ENCODE assay signal across 9 mouse cellular contexts in genomic region chr10:70521379-70521778, GRCm38 (mm10).
DNase-seq lines count a peak whose midpoint lies in the region; ATAC-seq lines count a peak whose summit lies in the region.
"Had no signal": no experiment of that assay in that cellular context is flagged by ENCODE, and none has a peak within 500 bp of the region (broad histone marks: within the 10 kb centered on the region; RNA-seq: fewer than 3 reads in every experiment).

No protein-coding gene starts in this region.

- peaks cover 7% of the 10 kb centered on the region for H3K9me3 ChIP-seq in heart, embryonic 13.5 days
- no peaks in the 10 kb centered on the region for H3K9me3 ChIP-seq in embryonic facial prominence, embryonic 11.5 days (replicated peaks; ENCODE audit: control insufficient read depth, low read length)
- H3K9me3 ChIP-seq in hindbrain, embryonic 15.5 days = no peaks in the 10 kb centered on the region; the same call in 1 of the 2 replicates
- H3K9me3 ChIP-seq in midbrain, embryonic 16.5 days (replicated peaks; ENCODE audit: control insufficient read depth, low read length, poor library complexity, severe bottlenecking) = no peaks in the 10 kb centered on the region

- no peak for ATAC-seq in heart, embryonic 13.5 days (ENCODE audit: extremely low read depth, insufficient number of reproducible peaks, low FRiP score, low TSS enrichment)
- ATAC-seq in embryonic facial prominence, embryonic 11.5 days (replicated peaks; ENCODE audit: insufficient number of reproducible peaks, low FRiP score, low TSS enrichment, low read depth) = no peak
- ATAC-seq in hindbrain, embryonic 15.5 days (ENCODE audit: low FRiP score, low read depth) = no peak
- ATAC-seq in midbrain, embryonic 16.5 days = no peak

- peak overlapping the region; percentile 51 for H3K4me3 ChIP-seq in heart, embryonic 13.5 days
- H3K4me3 ChIP-seq in embryonic facial prominence, embryonic 11.5 days (ENCODE audit: low read depth, low read length) = peak overlapping the region; percentile 36
- H3K4me3 ChIP-seq in hindbrain, embryonic 15.5 days = peak overlapping the region; percentile 41
- peak overlapping the region; percentile 45 for H3K4me3 ChIP-seq in midbrain, embryonic 16.5 days (ENCODE audit: low read depth, low read length)

- peaks cover 23% of the 10 kb centered on the region for H3K4me1 ChIP-seq in heart, embryonic 13.5 days
- peaks cover 4% of the 10 kb centered on the region; the same call in 1 of the 2 replicates for H3K4me1 ChIP-seq in embryonic facial prominence, embryonic 11.5 days (ENCODE audit: control insufficient read depth, insufficient read depth, low read length)
- H3K4me1 ChIP-seq in hindbrain, embryonic 15.5 days (replicated peaks) = peaks cover 30% of the 10 kb centered on the region
- H3K4me1 ChIP-seq in midbrain, embryonic 16.5 days (ENCODE audit: control insufficient read depth, insufficient read depth, low read length) = peaks cover 25% of the 10 kb centered on the region

- WGBS in heart, embryonic 13.5 days = 24% methylated on average over 5 of the region's 5 CpGs
- WGBS in embryonic facial prominence, embryonic 11.5 days = 18% methylated on average over 5 of the region's 5 CpGs
- 30% methylated on average over 5 of the region's 5 CpGs for WGBS in hindbrain, embryonic 15.5 days
- WGBS in midbrain, embryonic 16.5 days = 16% methylated on average over 5 of the region's 5 CpGs

- H3K27ac ChIP-seq in heart, embryonic 13.5 days (replicated peaks) = no peak overlapping the region
- H3K27ac ChIP-seq in embryonic facial prominence, embryonic 11.5 days (replicated peaks; ENCODE audit: low read depth, low read length) = no peak overlapping the region
- H3K27ac ChIP-seq in hindbrain, embryonic 15.5 days (replicated peaks) = no peak overlapping the region
- H3K27ac ChIP-seq in midbrain, embryonic 16.5 days (ENCODE audit: low read length) = no peak overlapping the region

- peak overlapping the region; percentile 94 for H3K4me2 ChIP-seq in heart, embryonic 13.5 days
- H3K4me2 ChIP-seq in embryonic facial prominence, embryonic 11.5 days (ENCODE audit: low read depth, low read length) = peak overlapping the region; percentile 72
- peak overlapping the region; percentile 75 for H3K4me2 ChIP-seq in hindbrain, embryonic 15.5 days
- H3K4me2 ChIP-seq in midbrain, embryonic 16.5 days (ENCODE audit: low read length) = peak overlapping the region; percentile 87

- peak overlapping the region; percentile 64 for H3K9ac ChIP-seq in heart, embryonic 13.5 days
- H3K9ac ChIP-seq in embryonic facial prominence, embryonic 11.5 days (replicated peaks; ENCODE audit: low read length) = no peak overlapping the region
- 0 out of 2 replicates have a peak overlapping the region, but pooled peaks have one; percentile 45 for H3K9ac ChIP-seq in hindbrain, embryonic 15.5 days
- no peak overlapping the region; the same call in 1 of the 2 replicates for H3K9ac ChIP-seq in midbrain, embryonic 16.5 days (ENCODE audit: low read depth, low read length)

- no peak for DNase-seq in heart, adult 8-10 months (ENCODE audit: low spot score)
- peak; percentile 53 for DNase-seq in embryonic facial prominence, embryonic 11.5 days (ENCODE audit: low spot score)
- DNase-seq in urinary bladder, adult 18-20 months (ENCODE audit: low spot score in 2 of 2) = no peak
- DNase-seq in layer of hippocampus, adult 18-20 months (ENCODE audit: low spot score in 2 of 2) = no peak
- no peak for DNase-seq in thymus, postnatal 0 days (ENCODE audit: low spot score)

- peaks cover 19% of the 10 kb centered on the region for H3K36me3 ChIP-seq in heart, embryonic 13.5 days
- no peaks in the 10 kb centered on the region for H3K36me3 ChIP-seq in embryonic facial prominence, embryonic 11.5 days (replicated peaks; ENCODE audit: control insufficient read depth, insufficient read depth, low read depth, low read length)
- peaks cover 12% of the 10 kb centered on the region for H3K36me3 ChIP-seq in hindbrain, embryonic 15.5 days
- H3K36me3 ChIP-seq in midbrain, embryonic 16.5 days (ENCODE audit: control insufficient read depth, insufficient read depth, low read length) = peaks cover 9% of the 10 kb centered on the region

- peaks cover 8% of the 10 kb centered on the region; the same call in 1 of the 2 replicates for H3K27me3 ChIP-seq in heart, embryonic 13.5 days (replicated peaks)
- H3K27me3 ChIP-seq in embryonic facial prominence, embryonic 11.5 days (ENCODE audit: control insufficient read depth, insufficient read depth, low read length) = no peaks in the 10 kb centered on the region
- H3K27me3 ChIP-seq in hindbrain, embryonic 15.5 days = no peaks in the 10 kb centered on the region
- H3K27me3 ChIP-seq in midbrain, embryonic 16.5 days (ENCODE audit: control insufficient read depth, insufficient read depth, low read depth, low read length) = no peaks in the 10 kb centered on the region
- H3K27me3 ChIP-seq: CH12.LX had no signal

Comparison
In these comparisons a context has a peak if more than half of its experiments do, and no peak if none do; other contexts are left out.
1. H3K9ac ChIP-seq: peak in heart, embryonic 13.5 days (single experiment) and hindbrain, embryonic 15.5 days (single experiment); none in embryonic facial prominence, embryonic 11.5 days (single experiment) and midbrain, embryonic 16.5 days (single experiment).
2. Peak in every context shown above with its lines, with median percentiles within 50 percentile points of each other: H3K4me2 ChIP-seq and H3K4me3 ChIP-seq.